Mouse (Mus musculus): Measurements from ENCODE around the gene Usp3.

- no peak for TF ChIP-seq CTCF (conservative IDR thresholded peaks at IDR 0.05; ENCODE audit: insufficient read depth, insufficient read length, low read depth, low read length)
- no peak for TF ChIP-seq POLR2A (IDR thresholded peaks at IDR 0.05; ENCODE audit: low read depth, low read length)
Measured at GRCm38 (mm10) chr9:66507684-66508083, 85.3 kb downstream of the Usp3 start.

Data from kidney, adult 2 months (tissue).